In the genomic region with DNA sequence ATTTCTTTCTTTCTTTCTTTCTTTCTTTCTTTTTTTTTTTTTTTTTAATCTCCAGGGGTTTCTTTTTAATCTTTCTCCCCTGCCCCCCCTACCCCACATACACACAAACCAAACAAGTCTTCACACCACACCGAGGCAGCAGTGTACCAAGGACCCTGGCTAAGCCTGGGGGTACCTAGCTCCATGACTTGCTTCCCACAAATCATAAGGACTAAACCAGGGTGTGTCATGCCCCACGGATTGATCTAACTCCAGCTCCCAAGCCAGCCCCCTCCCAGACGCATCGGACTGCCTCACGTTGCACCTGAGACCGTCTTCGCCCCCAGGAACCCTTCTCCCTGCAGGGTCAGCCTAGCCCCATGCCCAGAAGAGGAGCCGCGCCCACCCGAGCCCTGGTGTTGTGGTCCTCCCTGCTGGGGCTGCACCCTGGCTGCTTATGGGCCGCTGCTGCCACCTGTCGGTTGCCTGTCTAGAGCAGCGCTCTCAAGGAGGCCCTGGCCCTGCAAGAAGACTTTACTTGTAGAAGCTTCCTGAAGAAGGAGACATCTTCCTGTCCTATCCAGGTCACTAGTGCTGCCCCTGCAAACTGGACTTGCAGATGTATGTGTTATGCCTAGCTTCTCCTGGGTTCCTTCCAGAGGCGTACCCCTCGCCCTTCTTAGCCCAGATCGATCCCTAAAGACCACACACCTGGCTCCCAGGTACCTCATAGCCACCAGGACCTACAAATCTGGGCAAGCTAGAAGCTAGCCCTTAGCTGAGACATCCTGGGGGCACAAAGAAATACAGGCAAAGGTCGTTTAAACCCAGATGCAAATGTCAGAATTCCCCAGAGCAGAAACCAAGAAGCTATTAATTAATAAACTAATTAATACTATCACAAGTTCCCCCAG, we compare ENCODE assay signal across 8 mouse cellular contexts. TPM values are rescaled to one million over a fixed set of nuclear protein-coding genes. Genes with fewer than 3 reads are reported as not detected.
DNase-seq lines count a peak whose midpoint lies in the region; ATAC-seq lines count a peak whose summit lies in the region.

No protein-coding gene starts in this region.

- peak; percentile 61 for DNase-seq in adipocyte (ENCODE audit: low spot score)
- peak; percentile 87 for DNase-seq in embryo, embryonic 10 days (ENCODE audit: low spot score)
- peak; percentile 67 to 81 for DNase-seq in gastrocnemius, postnatal 4 days (ENCODE audit: low spot score in 2 of 2)
- peak; percentile 59 for DNase-seq in kidney, adult 11 months
- peak; percentile 87 for DNase-seq in left cerebral cortex, postnatal 4 days
- DNase-seq in midbrain, embryonic 11.5 days (ENCODE audit: low spot score, missing footprints), result peak; percentile 98
- DNase-seq in right cerebral cortex, postnatal 4 days, result peak; percentile 97

- 18% methylated on average over 17 of the region's 17 CpGs for WGBS in midbrain, embryonic 11.5 days

- ATAC-seq in midbrain, embryonic 11.5 days (ENCODE audit: low FRiP score), result peak; percentile 82
- no peak for ATAC-seq in erythroid progenitor cell, adult 5-6 weeks (replicated peaks; ENCODE audit: low FRiP score, poor library complexity, severe bottlenecking)

- H3K4me3 ChIP-seq in midbrain, embryonic 11.5 days (ENCODE audit: low read depth, low read length), result peak overlapping the region; percentile 10; the same call in 1 of the 2 replicates

- H3K9ac ChIP-seq in midbrain, embryonic 11.5 days (ENCODE audit: low read length), result no peak overlapping the region

- H3K9me3 ChIP-seq in midbrain, embryonic 11.5 days (ENCODE audit: control insufficient read depth, low read length), result no peaks in the 10 kb centered on the region

- intact Hi-C loops in left cerebral cortex, postnatal 4 days (cut with DNase I), result loop anchor here (5.0 to 10.0 kb wide), 3 partner anchors 263 to 941 kb away; a partner anchor contains a TSS

- H3K27ac ChIP-seq in midbrain, embryonic 11.5 days (ENCODE audit: low read depth, low read length), result no peak overlapping the region

- H3K4me2 ChIP-seq in midbrain, embryonic 11.5 days, result peak overlapping the region; percentile 41

- no peaks in the 10 kb centered on the region for H3K27me3 ChIP-seq in midbrain, embryonic 11.5 days (ENCODE audit: control insufficient read depth, insufficient read depth, low read length)

- H3K4me1 ChIP-seq in midbrain, embryonic 11.5 days (ENCODE audit: control insufficient read depth, insufficient read depth, low read length), result no peaks in the 10 kb centered on the region

- H3K36me3 ChIP-seq in midbrain, embryonic 11.5 days (ENCODE audit: control insufficient read depth, insufficient read depth, low read length), result no peaks in the 10 kb centered on the region

RNA-seq across cellular contexts. Expression of a gene that starts 56.2 kb away (rescaled TPM):
- not detected for total RNA-seq in gastrocnemius, postnatal 4 days (2021)
- total RNA-seq in left cerebral cortex, postnatal 4 days (2021), result not detected
- 0.52 and 0.78 TPM in 2 replicates for polyA plus RNA-seq in midbrain, embryonic 11.5 days (2014; fragmentation: Nextera tagmentation; extraction: Ambion mirVana)
- not detected in 2 replicates for total RNA-seq in erythroid progenitor cell, adult 5-6 weeks (2015; ENCODE audit: low replicate concordance)
- total RNA-seq in erythroid progenitor cell, adult 5-6 weeks (2017; ENCODE audit: low replicate concordance), result not detected in 2 replicates
